Mouse (Mus musculus) CD8-positive naive resting alpha-beta T cell, adult 2 months (primary cell): ENCODE data around the gene Sebox.
"Not testable (repeated sequence)": the region's sequence is repeated elsewhere in the genome, so short reads cannot be mapped to it uniquely, and the experiment has no call there.

Experiments used
- DNase-seq, 2 experiments: peaks; one replicate each; pipeline ENCODE4 v3.0.0; 2022; ENCODE audit warnings: low read depth in 2 of 2, low spot score in 2 of 2

Sebox gene

DNA sequence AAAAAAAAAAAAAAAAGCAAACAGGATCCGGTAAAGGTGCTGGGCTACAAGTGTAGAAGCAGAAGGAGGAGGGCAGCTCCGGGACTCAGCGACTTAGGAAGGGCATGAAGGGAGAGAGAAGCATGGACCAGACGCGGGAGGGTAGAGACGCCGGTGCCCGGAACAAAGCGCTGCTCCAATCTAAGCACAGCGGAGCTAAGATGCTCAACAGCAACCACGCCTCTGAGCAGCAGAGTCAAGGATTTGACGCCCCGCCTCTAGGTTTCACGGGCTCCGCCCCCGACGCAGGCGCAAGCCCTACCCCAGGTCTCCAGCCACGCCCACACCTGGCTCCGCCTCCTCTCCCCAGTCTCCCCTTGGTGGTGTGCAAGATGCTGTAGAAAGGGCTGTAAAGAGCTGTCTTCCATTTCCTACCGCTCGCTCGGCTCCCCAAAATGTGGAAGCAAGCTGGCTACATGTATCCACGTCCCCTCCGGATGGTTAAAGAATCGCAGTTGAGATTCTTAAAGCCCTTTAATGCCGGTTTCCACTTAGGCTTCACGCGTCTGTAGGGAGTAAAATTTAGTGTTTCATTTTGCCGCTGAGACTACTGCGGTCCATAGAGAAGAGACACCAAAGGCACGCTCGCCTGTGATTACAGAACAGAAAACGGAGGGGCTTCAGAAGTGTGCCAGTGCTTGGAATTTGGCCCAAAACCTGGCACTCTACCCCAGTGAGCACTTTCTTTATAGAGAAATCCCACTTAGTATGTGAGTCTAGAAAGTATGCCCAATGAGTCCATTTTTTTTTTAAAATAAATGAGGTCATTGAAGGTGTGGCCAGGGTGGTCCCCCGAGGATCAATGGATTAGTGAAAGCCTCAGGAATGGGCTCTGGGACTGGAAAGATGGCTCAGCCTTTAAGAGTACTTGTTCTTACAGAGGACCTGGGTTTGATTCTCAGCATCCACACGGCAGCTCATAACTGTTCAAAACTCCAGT lies 5.4 kb upstream of the Sebox start, which contains the start of gene Sarm1:
Gene Sarm1 (minus strand): TSS at position 211 of the 979 bp plus-strand sequence.
- peak; percentile 96 to 99 for DNase-seq

DNA sequence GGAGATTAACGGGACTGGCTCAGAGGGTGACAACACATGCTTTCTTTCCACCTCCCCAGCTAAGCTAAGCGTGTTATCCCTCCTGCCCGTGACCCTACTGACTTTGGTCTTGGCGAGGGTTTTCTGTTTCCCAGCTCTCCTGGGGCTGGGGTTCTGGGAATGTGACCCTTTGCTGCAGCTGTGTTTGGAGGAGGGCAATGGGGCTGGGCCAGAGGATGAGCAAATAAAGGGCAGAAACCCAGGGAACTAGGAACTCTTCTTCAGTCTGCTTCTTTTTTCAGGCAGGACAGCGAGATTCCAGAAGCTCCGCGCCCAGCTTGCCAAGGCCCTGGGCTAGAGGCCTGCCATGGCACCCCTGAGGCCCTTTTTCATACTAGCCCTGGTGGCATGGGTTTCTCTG lies 4.2 kb upstream of the Sebox start, which contains the start of gene Vtn:
Gene Vtn (plus strand): TSS at position 88 of the 400 bp plus-strand sequence.
- no peak for DNase-seq

DNA sequence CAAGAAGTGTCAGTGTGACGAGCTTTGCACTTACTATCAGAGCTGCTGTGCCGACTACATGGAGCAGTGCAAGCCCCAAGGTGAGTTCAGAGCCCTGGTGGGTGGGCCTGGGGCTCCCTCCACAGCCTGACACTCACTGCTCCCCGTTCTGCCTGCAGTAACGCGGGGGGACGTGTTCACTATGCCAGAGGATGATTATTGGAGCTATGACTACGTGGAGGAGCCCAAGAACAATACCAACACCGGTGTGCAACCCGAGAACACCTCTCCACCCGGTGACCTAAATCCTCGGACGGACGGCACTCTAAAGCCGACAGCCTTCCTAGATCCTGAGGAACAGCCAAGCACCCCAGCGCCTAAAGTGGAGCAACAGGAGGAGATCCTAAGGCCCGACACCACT lies 3.7 kb upstream of the Sebox start:
- no peak for DNase-seq

DNA sequence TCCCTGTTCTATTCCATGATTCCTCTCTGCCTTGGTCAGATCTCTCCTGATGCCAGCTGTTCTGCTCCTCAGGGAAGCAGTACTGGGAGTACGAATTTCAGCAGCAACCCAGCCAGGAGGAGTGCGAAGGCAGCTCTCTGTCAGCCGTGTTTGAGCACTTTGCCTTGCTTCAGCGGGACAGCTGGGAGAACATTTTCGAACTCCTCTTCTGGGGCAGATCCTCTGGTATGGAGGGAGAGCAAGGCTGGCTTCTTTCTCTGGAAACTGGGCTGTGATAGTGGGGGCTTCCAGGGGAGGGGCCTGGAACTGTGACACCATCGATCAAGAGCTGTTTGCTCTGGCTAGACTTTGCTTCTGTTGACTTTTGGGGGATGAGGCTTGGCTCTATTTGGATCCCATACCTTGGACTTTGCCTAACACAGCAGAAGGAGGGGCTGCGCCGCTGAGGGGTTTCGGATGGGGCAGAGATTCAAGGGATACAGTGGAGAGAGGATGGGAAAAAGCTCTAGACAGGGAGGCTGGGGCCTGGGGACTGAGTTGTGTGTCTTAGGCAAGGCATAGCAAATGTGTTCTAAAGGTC lies 2.5 kb upstream of the Sebox start:
- no peak for DNase-seq

DNA sequence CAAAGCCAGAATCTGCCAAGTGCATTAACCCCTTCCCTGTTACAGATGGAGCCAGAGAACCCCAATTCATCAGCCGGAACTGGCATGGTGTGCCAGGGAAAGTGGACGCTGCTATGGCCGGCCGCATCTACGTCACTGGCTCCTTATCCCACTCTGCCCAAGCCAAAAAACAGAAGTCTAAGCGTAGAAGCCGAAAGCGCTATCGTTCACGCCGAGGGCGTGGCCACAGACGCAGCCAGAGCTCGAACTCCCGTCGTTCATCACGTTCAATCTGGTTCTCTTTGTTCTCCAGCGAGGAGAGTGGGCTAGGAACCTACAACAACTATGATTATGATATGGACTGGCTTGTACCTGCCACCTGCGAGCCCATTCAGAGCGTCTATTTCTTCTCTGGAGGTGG lies 1.7 kb upstream of the Sebox start:
- no peak for DNase-seq

DNA sequence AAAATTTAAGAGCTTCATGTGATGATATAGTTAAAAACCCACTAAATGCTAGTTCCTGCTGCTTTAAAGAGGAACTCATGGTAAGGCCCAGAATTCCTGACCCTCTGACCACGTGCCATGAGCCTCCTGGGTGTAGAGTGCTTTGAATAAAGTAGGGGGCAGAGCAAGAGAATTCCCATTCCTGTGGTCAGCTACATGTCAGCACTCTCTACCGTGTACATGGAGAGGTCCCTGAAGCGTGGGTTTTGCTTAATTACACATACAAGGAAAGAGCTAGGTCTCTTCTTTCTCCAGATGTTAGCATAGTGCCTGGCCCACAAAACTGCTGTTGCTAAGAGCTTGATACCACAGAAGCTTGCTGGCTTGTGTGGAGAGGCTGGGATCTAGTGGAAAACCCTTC lies 2.2 kb downstream of the Sebox start:
- DNase-seq = no peak

DNA sequence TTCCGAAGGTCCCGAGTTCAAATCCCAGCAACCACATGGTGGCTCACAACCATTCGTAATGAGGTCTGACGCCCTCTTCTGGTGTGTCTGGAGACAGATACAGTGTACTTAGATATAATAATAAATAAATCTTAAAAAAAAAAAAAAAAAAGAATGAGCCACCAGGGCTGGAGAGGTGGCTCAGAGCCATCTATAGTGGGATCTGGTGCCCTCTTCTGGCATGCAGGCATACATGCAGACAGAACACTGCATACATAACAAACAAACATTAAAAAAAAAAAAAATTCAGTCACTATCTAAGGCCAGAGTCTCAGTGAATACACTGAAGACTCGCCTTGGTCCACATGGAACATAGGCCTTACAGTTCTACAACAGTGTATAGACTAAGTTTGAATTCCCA lies 5.9 kb downstream of the Sebox start:
- DNase-seq = peak in 1 of 2 experiments; percentile 31

DNA sequence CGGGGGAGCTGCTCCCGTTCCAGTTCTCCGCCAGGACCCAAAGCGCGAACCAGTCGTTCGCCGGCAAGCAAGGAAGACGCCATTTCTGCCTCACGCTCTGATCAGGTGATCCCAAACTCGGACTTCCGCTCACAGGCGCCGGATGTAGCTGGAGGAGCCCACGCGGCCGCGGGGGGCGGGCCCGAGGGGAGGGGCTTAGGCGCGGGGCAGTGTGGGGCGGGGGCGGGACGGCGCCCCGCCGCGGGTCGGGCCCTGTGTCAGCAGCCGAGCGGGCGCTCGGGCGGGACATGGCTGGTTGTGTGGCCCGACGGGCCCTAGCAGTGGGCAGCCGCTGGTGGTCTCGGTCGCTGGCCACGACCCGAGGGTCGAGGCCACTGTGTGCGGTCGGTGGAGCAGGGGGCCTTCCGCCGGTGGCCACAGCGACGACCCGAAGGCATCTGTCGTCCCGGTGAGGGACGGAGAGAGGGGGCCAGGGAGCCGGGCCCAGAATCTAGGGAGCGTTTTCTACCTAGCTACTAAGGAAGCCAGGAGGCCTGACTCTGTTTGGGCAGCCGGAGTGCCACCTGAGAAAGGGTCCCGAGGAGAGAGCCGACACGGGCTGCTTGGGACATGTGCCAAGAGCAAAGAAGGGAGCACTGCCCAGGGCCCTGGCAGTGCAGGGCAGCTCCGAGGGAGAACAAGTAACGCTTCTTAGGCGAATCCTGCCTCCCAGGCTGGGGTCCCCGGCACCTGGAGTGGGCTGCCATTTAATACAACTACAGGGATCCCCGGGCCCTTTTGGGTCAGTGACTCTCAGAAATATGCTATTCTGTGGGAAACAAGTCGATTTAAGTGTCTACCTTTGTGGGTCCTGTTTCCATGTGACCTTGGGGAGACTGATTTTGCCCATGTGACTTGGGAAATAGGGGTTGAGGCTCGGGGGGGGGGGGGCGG lies 9.0 kb downstream of the Sebox start, which contains the start of the genes Tmem199 and Poldip2:
Gene Tmem199 (minus strand): TSS at position 148 of the 933 bp plus-strand sequence.
Gene Poldip2 (plus strand): TSS at position 169 of the 933 bp plus-strand sequence.
- DNase-seq = peak; percentile 81 to 85

DNA sequence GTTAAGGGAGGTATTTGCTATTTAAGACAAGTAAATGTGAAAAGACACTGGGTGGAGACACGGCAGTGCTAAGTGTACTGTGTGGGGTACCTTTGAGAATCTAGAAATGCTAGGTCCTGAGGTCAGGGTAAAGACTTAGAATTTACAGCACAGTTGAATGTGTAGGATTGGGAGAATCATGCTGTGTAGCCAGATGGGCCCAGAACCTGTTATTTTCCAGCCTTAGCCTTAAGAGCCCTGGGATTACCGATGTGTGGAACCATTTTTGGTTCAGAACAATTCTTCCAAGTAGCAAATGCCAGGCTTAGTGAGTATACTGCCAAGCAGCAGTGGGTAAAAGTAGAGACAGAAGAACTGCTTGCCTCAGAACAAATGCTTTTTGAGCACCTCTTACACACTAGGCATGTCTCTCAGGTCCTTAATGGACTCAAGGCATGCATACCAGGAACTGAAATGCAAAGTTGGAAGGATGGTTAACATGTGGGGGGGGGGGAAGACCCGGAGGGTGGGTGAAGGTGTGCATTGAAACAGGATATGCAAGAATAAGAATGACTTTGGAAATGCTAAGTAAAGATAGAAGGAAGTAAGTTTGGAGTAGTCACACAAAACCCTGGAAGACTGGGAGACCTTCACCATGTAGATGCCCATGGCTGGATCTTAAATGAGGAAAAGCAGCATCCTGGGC lies 10.0 kb downstream of the Sebox start:
- no peak for DNase-seq

DNA sequence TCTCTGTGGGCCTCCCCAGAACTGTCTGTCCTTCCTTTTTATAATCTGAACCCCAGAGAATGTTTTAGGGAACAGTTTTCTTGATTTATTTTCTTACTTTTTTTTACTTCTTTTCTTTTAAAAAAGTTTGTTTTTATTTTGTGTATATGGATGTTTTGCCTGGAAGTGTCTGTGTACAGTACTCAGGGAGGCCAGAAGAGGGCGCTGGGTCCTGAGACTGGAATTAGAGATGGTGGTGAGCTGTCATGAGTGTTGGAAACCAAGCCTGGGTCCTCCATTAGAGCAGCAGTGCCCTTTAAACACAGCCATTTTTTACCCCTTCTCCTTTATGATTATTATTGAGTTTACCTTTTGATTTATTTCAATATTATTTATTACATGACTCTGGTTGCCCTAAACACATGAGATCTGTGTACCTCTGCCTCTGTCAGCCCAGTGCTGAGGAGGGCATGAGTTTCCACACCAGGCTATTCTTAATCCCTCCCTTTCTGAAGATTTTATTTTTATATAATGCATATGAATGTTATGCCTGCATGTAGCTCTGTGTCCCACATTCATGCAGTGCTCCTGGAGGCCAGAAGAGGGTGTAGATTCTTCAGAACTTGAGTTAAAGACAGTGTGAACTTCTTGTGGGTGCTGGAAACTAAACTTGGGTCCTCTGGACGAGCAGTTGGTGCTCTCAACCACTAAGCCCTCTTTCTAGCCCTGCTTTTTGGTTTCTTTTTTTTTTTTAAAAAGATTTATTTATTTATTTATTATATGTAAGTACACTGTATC lies 12.5 kb downstream of the Sebox start:
- no peak for DNase-seq

DNA sequence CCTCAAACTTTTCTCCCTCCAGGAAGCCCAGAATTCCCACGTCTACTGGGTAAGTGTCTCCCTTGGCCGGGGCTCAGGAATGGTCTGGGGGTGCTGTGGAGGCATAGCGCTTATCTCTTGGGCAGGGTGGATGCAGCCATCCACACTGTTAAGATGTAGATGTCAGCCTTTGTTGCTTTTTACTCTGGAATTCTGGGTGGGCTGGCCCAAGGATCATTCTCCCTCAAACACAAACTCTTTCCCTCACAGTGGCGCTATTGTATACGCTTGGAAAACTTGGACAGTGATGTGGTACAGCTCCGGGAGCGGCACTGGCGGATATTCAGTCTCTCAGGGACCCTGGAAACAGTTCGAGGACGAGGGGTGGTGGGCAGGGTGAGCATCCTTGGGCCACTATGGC lies 15.7 kb downstream of the Sebox start:
- no peak for DNase-seq

DNA sequence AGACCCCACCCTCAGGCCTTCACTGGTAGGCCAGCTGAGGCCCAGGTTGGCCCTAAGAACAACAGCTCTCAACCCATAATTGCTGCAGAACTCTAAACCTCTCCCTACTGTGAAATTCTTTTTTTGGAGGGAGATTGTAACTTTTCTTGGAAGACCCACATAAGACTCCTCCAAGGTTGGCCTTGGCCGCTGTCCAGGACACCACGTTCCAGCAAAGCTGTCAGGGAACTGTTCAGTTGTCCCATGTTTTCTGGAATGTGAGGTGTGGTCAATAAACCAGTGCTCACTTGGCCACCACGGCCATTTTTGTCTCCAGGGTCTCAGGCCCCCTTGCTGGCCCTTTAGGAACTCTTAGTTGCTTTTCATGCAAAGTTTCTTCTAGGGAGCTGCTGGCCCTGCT lies 18.6 kb downstream of the Sebox start:
- DNase-seq = no peak

DNA sequence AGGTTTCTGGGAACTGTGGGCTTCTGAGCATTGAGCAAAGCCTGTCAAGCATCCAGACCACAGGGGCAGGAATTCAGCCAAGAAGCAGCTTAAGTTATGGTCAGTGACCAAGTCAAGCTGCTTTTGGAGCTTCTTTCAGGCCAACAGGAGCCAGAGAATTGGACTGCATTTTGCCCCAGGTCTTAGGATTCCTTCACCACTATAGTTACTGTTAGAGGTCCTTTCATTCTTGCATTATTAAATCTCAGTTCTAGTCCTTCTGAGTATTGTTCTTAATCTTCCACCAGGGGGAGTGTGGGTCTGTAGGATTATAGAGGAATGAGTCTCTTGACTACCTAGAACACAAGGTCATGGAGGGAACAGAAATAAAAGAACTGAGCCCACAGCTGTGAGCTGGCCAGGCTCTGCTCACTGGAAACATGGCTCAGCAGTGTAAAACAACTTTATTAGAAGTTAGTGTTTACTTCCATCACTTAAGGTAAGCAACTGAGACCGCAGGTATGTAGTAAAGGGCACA lies 19.3 kb downstream of the Sebox start:
- DNase-seq = peak in 1 of 2 experiments; percentile 23

DNA sequence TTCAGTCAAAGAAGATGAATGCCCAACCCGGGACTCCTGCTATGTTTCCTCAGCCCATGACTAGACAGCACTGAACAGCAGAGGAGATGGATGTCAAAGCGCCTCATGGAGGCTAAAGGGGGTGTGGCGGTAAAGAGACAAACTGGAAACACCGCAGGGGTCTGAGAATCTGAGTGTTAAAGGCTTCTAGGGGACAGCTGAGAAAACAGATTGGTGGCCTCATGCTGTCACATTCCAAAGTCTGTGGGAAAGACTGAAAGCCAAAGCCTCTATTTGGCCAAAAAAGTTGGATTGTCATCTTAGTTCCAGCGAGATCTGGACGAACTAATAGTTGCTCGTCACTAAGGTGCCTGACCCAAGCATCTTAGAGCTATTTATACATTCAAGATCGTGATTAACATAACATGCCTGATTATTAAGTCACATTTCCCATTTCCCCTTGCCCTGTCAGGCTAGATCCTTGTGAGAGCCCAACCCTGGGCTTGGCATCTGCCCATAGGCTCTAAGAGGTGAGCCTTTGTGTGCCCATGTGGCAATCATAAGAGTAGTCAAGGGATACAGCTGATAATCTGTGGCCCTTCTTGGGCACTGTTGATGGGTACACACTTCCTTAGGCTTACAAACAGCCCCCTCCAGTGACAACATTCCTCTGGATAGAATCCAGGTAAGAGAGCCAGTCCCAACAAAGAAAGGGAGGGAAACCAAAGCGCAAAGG lies 20.2 kb downstream of the Sebox start:
- DNase-seq = no peak

DNA sequence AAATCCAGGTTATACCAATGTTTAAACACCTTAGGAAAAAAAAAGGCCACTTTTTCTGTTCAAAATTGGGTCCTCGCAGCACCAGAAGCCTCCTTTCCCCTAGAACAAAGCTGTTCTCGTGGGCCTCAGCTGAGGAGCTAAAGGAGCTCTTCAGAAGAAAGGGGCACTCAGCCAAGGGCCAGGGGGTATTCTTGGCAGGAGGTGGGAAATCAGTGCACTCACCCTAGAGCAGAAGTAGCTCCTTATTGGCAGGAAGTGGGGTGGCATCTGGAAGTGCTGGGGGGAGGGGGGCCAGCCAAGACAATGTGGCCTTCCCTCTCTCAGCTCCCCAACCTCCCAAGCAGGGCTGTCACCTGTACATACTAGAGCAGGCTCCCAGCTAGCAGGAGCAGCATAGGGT lies 21.6 kb downstream of the Sebox start:
- DNase-seq = no peak

DNA sequence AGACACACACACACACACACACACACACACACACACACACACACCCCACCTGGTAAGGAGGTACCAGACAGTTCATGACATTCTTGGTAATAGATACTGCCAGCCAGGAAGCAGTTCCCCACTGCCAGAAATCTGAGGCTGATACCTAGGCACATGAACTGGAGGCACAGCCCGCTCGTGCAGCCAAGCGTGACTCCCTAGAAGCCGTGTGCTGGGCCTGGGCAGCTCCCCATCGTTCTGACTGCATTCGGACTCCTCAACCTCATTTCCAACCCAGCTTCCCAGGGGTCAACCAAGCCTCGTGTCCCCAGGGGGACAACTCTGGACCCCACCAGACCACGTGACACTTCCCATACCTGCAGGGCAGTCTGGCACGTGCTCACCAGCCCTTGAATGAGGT lies 25.5 kb downstream of the Sebox start:
- no peak for DNase-seq

DNA sequence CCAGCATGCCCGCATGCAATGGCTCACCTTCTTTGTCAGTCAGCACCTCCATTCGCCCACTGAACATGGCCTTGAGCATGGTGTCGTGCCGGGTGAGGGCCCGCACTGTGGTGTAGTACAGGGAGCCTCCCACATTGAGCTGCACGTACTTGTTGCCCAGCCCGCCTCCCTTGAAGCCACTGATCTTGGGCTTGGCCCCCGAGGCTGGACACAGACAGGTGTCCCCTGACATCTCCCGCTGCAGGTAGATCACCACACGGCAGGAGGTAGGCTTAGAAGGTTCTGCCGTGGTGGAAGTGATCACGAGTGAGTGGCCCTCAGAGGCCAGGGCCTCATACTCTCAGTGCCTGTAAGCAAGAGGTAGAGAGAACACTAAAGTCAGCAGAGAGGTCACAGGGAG lies 26.8 kb downstream of the Sebox start:
- no peak for DNase-seq

DNA sequence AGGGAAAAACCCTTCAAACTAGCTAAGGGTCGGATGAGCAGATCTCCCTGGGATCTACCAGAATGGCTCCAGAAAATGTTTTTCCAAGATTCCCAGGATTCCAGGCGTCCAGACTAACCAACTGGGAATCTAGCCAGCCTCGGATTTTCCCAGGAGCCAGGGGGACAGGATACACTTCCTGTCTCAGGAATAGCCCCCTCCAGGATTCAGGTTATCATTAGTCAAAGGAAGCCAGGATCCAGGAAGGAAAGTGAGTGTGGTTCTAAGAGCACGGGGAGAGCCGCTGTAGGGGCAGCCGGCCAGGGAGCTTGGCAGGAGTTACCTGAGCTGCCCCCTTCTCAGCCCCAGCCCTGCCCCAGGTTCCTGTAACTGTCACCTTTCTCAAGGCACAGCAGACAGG lies 27.8 kb downstream of the Sebox start:
- DNase-seq = no peak

DNA sequence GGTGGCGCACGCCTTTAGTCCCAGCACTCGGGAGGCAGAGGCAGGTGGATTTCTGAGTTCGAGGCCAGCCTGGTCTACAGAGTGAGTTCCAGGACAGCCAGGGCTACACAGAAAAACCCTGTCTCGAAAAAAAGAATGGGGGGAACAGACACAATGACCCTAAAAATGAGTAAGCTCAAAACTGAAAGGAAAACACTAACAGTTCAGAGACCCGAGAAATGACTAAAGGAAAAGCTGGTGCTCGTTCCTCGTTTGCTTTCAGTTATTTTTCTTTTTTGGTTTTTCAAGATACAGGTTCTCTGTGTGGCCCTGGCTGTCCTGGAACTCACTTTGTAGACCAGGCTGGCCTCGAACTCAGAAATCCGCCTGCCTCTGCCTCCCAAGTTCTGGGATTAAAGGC lies 28.3 kb downstream of the Sebox start:
- DNase-seq = not testable (repeated sequence)
